Mouse (Mus musculus): Measurements from ENCODE around the gene Maff.

Maff gene

GRCm38 (mm10) chr15:79330521-79330920, 15.9 kb upstream of the Maff start:
- DNase-seq: no peak

GRCm38 (mm10) chr15:79333409-79333808, 13.0 kb upstream of the Maff start:
- DNase-seq: no peak

GRCm38 (mm10) chr15:79335061-79335655, 11.3 kb upstream of the Maff start:
- DNase-seq: no peak

GRCm38 (mm10) chr15:79338978-79339377, 7.4 kb upstream of the Maff start:
- no peak for DNase-seq

- no peak for DNase-seq
Observed at GRCm38 (mm10) chr15:79342641-79343337, 3.6 kb upstream of the Maff start.

GRCm38 (mm10) chr15:79344627-79345026, 1.8 kb upstream of the Maff start:
- no peak for DNase-seq

- peak; percentile 70 for DNase-seq
Observed at GRCm38 (mm10) chr15:79347165-79347844, 884 bp downstream of the Maff start.

GRCm38 (mm10) chr15:79347845-79348506, 1.6 kb downstream of the Maff start:
- no peak for DNase-seq

GRCm38 (mm10) chr15:79348651-79349050, 2.2 kb downstream of the Maff start:
- no peak for DNase-seq

GRCm38 (mm10) chr15:79350866-79351265, 4.4 kb downstream of the Maff start:
- no peak for DNase-seq

- DNase-seq: no peak
Observed at GRCm38 (mm10) chr15:79351331-79351767, 4.9 kb downstream of the Maff start.

GRCm38 (mm10) chr15:79352479-79352878, 6.1 kb downstream of the Maff start:
- no peak for DNase-seq

GRCm38 (mm10) chr15:79353690-79354305, 7.4 kb downstream of the Maff start:
- no peak for DNase-seq

GRCm38 (mm10) chr15:79354619-79355018, 8.2 kb downstream of the Maff start:
- DNase-seq: no peak

GRCm38 (mm10) chr15:79356481-79356880, 10.1 kb downstream of the Maff start:
- DNase-seq: no peak

GRCm38 (mm10) chr15:79357036-79357911, 10.9 kb downstream of the Maff start:
- DNase-seq: no peak

GRCm38 (mm10) chr15:79357974-79358690, 11.7 kb downstream of the Maff start:
- no peak for DNase-seq

GRCm38 (mm10) chr15:79359954-79360353, 13.5 kb downstream of the Maff start:
- no peak for DNase-seq

GRCm38 (mm10) chr15:79360371-79360770, 13.9 kb downstream of the Maff start:
- no peak for DNase-seq

- no peak for DNase-seq
Observed at GRCm38 (mm10) chr15:79361023-79361422, 14.6 kb downstream of the Maff start.

- no peak for DNase-seq
Observed at GRCm38 (mm10) chr15:79364120-79364519, 17.7 kb downstream of the Maff start.

Data from cerebellum, adult 9-10 months (tissue).